Comparison of ENCODE assay signal across 27 mouse cellular contexts in the genomic region with DNA sequence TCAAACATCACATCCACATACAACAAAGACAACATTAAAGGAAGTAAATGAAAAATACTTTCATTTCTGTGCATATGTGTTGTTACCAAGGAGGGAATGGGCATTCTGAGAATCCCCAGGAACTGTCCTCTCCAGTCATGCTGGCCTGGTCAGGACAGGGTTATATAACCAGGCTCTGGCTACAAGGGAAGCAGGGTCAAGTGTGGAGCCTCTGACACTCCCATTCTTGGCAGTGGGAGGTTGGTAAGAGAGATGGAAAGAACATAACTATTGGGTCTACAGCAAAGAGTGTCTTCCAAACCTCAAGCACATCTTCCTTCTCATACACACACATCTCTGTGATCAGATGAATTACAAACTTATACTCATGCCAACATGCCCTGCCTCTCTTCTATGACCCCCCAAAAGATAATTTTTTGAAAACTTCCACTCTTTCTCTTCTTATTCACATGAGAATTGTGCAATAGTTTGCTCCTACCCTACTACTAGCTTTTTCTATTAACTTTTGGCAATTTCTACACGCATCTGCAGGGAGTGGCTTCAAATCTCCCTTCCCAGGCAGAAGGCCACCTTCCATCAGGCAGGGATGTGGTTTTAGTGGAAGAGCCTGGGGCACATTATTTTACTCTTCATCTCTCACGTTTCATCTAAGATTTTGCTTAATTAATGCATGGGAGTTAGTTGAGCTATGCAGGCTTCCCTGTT.
DNase-seq lines count a peak whose midpoint lies in the region; ATAC-seq and TF ChIP-seq lines count a peak whose summit lies in the region.
"Had no signal": no experiment of that assay in that cellular context is flagged by ENCODE, and none has a peak within 500 bp of the region (broad histone marks: within the 10 kb centered on the region; RNA-seq: fewer than 3 reads in every experiment).

No protein-coding gene starts in this region.

- no peak overlapping the region for H3K9ac ChIP-seq in heart, embryonic 12.5 days
- H3K9ac ChIP-seq in forebrain, embryonic 16.5 days (replicated peaks; ENCODE audit: low read depth, low read length), result no peak overlapping the region
- H3K9ac ChIP-seq: forebrain, embryonic 13.5 days; forebrain, postnatal 0 days; heart, embryonic 15.5 days; hindbrain, embryonic 13.5 days; intestine, embryonic 15.5 days had no signal

- intact Hi-C loops in gastrocnemius, adult 2 months (cut with DNase I), result no loop called here
- intact Hi-C loops in gastrocnemius, postnatal 14 days (cut with DNase I; ENCODE audit: low total_unique reads), result no loop called here
- intact Hi-C loops in heart, postnatal 10 days (cut with DNase I), result no loop called here

- 60% methylated on average over 2 of the region's 2 CpGs for WGBS in heart, embryonic 12.5 days
- 77% methylated on average over 2 of the region's 2 CpGs for WGBS in forebrain, embryonic 16.5 days

- no peaks in the 10 kb centered on the region for H3K36me3 ChIP-seq in heart, embryonic 12.5 days
- no peaks in the 10 kb centered on the region for H3K36me3 ChIP-seq in forebrain, embryonic 16.5 days (ENCODE audit: control insufficient read depth, insufficient read depth)
- H3K36me3 ChIP-seq: forebrain, embryonic 10.5 days; G1E; heart, embryonic 15.5 days; hindbrain, embryonic 10.5 days; hindbrain, embryonic 13.5 days; intestine, embryonic 15.5 days had no signal

- H3K4me2 ChIP-seq in heart, embryonic 12.5 days, result no peak overlapping the region
- no peak overlapping the region for H3K4me2 ChIP-seq in forebrain, embryonic 16.5 days (ENCODE audit: low read length)
- H3K4me2 ChIP-seq: forebrain, embryonic 13.5 days; heart, embryonic 11.5 days; heart, embryonic 15.5 days; hindbrain, embryonic 13.5 days; intestine, embryonic 15.5 days had no signal

- H3K27ac ChIP-seq in gastrocnemius, adult 2 months, result peak overlapping the region; percentile 12; the same call in 1 of the 2 replicates
- H3K27ac ChIP-seq in heart, embryonic 12.5 days (ENCODE audit: poor library complexity, severe bottlenecking), result no peak overlapping the region
- H3K27ac ChIP-seq in forebrain, embryonic 16.5 days (ENCODE audit: low read length), result no peak overlapping the region
- H3K27ac ChIP-seq: forebrain, embryonic 10.5 days; forebrain, embryonic 13.5 days; heart, embryonic 15.5 days; hindbrain, embryonic 10.5 days; hindbrain, embryonic 13.5 days; intestine, embryonic 15.5 days had no signal

- no peak for ATAC-seq in heart, embryonic 12.5 days (ENCODE audit: insufficient number of reproducible peaks, low FRiP score)
- no peak for ATAC-seq in forebrain, embryonic 16.5 days
- ATAC-seq: forebrain, embryonic 13.5 days; forebrain, postnatal 0 days; hindbrain, embryonic 16.5 days; intestine, embryonic 15.5 days; Patski had no signal

- TF ChIP-seq CTCF in gastrocnemius, adult 2 months (IDR thresholded peaks at IDR 0.05), result no peak

- DNase-seq in gastrocnemius, adult 2 months, result peak; percentile 33
- DNase-seq in gastrocnemius, postnatal 14 days, result no peak
- DNase-seq in heart, adult 11 months, result peak; percentile 93
- no peak for DNase-seq in heart, postnatal 10 days
- DNase-seq in heart, adult 9 months (ENCODE audit: low spot score in 2 of 2), result peak; percentile 34 to 38
- DNase-seq: adrenal gland, postnatal 10 days; adrenal gland, postnatal 36 days; B cell, adult 2 months; cerebellum, adult 18-20 months; cerebellum, adult 9-10 months; cerebellum, postnatal 14 days; forebrain, postnatal 0 days; heart, postnatal 14 days; kidney, adult 11 months had no signal

- H3K4me3 ChIP-seq in gastrocnemius, adult 2 months, result no peak overlapping the region
- no peak overlapping the region for H3K4me3 ChIP-seq in heart, embryonic 12.5 days
- no peak overlapping the region for H3K4me3 ChIP-seq in forebrain, embryonic 16.5 days (replicated peaks; ENCODE audit: low read length)
- H3K4me3 ChIP-seq: forebrain, embryonic 10.5 days; forebrain, embryonic 13.5 days; heart, embryonic 15.5 days; hindbrain, embryonic 10.5 days; hindbrain, embryonic 13.5 days; intestine, embryonic 15.5 days had no signal

- H3K9me3 ChIP-seq in heart, embryonic 12.5 days (replicated peaks), result no peaks in the 10 kb centered on the region
- no peaks in the 10 kb centered on the region for H3K9me3 ChIP-seq in forebrain, embryonic 16.5 days (ENCODE audit: control insufficient read depth, low read length)
- H3K9me3 ChIP-seq: forebrain, embryonic 10.5 days; forebrain, embryonic 13.5 days; heart, embryonic 15.5 days; hindbrain, embryonic 10.5 days; hindbrain, embryonic 13.5 days; intestine, embryonic 15.5 days had no signal

- no peaks in the 10 kb centered on the region for H3K27me3 ChIP-seq in heart, embryonic 12.5 days (replicated peaks)
- no peaks in the 10 kb centered on the region for H3K27me3 ChIP-seq in forebrain, embryonic 16.5 days (replicated peaks; ENCODE audit: control insufficient read depth, insufficient read depth, low read length)
- H3K27me3 ChIP-seq: CH12.LX; forebrain, embryonic 13.5 days; heart, embryonic 15.5 days; hindbrain, embryonic 13.5 days; intestine, embryonic 15.5 days; Patski had no signal

- no peaks in the 10 kb centered on the region for H3K4me1 ChIP-seq in heart, embryonic 12.5 days (replicated peaks)
- 0 out of 2 replicates have a peak, but pooled peaks cover 2% of the 10 kb centered on the region for H3K4me1 ChIP-seq in forebrain, embryonic 16.5 days (replicated peaks; ENCODE audit: control insufficient read depth, insufficient read depth, low read length)
- H3K4me1 ChIP-seq: forebrain, embryonic 10.5 days; forebrain, embryonic 13.5 days; heart, embryonic 15.5 days; hindbrain, embryonic 10.5 days; hindbrain, embryonic 13.5 days; intestine, embryonic 15.5 days had no signal

Comparison
In these comparisons a context has a peak if more than half of its experiments do, and no peak if none do; other contexts are left out.
1. DNase-seq: peak in gastrocnemius, adult 2 months (single experiment), heart, adult 11 months (single experiment) and heart, adult 9 months (2 of 2); none in gastrocnemius, postnatal 14 days (single experiment) and heart, postnatal 10 days (0 of 2).